Mouse (Mus musculus): ENCODE data around the gene Pkn1.

The Pkn1 gene

GRCm38 (mm10) chr8:83714676-83715030 is 15.7 kb upstream of the Pkn1 start:
- peaks cover under 1% of the 10 kb centered on the region; the same call in 1 of the 2 replicates for H3K36me3 ChIP-seq (ENCODE audit: control insufficient read depth, insufficient read depth, low read length, poor library complexity, severe bottlenecking)
- DNase-seq (ENCODE audit: low read depth, low spot score) = no peak
- H3K27me3 ChIP-seq (ENCODE audit: control insufficient read depth, insufficient read depth, low read length, poor library complexity, severe bottlenecking) = no peaks in the 10 kb centered on the region

- no peak for DNase-seq (ENCODE audit: low read depth, low spot score)
- H3K27me3 ChIP-seq (ENCODE audit: control insufficient read depth, insufficient read depth, low read length, poor library complexity, severe bottlenecking) = no peaks in the 10 kb centered on the region
- H3K36me3 ChIP-seq (ENCODE audit: control insufficient read depth, insufficient read depth, low read length, poor library complexity, severe bottlenecking) = no peaks in the 10 kb centered on the region
These were observed 8.6 kb upstream of the Pkn1 start for GRCm38 (mm10) chr8:83707554-83707953.

- DNase-seq (ENCODE audit: low read depth, low spot score) = no peak
- H3K27me3 ChIP-seq (ENCODE audit: control insufficient read depth, insufficient read depth, low read length, poor library complexity, severe bottlenecking) = no peaks in the 10 kb centered on the region
- no peaks in the 10 kb centered on the region for H3K36me3 ChIP-seq (ENCODE audit: control insufficient read depth, insufficient read depth, low read length, poor library complexity, severe bottlenecking)
These were observed 7.4 kb upstream of the Pkn1 start for GRCm38 (mm10) chr8:83706411-83706810.

- DNase-seq (ENCODE audit: low read depth, low spot score) = no peak
- H3K36me3 ChIP-seq (ENCODE audit: control insufficient read depth, insufficient read depth, low read length, poor library complexity, severe bottlenecking) = no peaks in the 10 kb centered on the region
- no peaks in the 10 kb centered on the region for H3K27me3 ChIP-seq (ENCODE audit: control insufficient read depth, insufficient read depth, low read length, poor library complexity, severe bottlenecking)
These were observed 4.4 kb upstream of the Pkn1 start for GRCm38 (mm10) chr8:83703426-83703825.

- no peak for DNase-seq (ENCODE audit: low read depth, low spot score)
- no peaks in the 10 kb centered on the region for H3K36me3 ChIP-seq (ENCODE audit: control insufficient read depth, insufficient read depth, low read length, poor library complexity, severe bottlenecking)
These were observed 1.6 kb upstream of the Pkn1 start for GRCm38 (mm10) chr8:83700423-83701085.

GRCm38 (mm10) chr8:83699566-83699965 is 587 bp upstream of the Pkn1 start:
- Histone ChIP-seq H3K36me3 (ENCODE audit: control insufficient read depth, insufficient read depth, low read length, poor library complexity, severe bottlenecking) (no peaks in the 10 kb centered on the region), H3K27me3 (ENCODE audit: control insufficient read depth, insufficient read depth, low read length, poor library complexity, severe bottlenecking) (no peaks in the 10 kb centered on the region)
- DNase-seq (ENCODE audit: low read depth, low spot score) = peak; percentile 73

More at GRCm38 (mm10) chr8:83700423-83701085, 1.6 kb upstream of the Pkn1 start:
- H3K27me3 ChIP-seq (ENCODE audit: control insufficient read depth, insufficient read depth, low read length, poor library complexity, severe bottlenecking) = no peaks in the 10 kb centered on the region

GRCm38 (mm10) chr8:83698291-83698660 is 703 bp downstream of the Pkn1 start:
- no peaks in the 10 kb centered on the region for H3K36me3 ChIP-seq (ENCODE audit: control insufficient read depth, insufficient read depth, low read length, poor library complexity, severe bottlenecking)

GRCm38 (mm10) chr8:83697374-83698220 is 1.4 kb downstream of the Pkn1 start:
- H3K27me3 ChIP-seq (ENCODE audit: control insufficient read depth, insufficient read depth, low read length, poor library complexity, severe bottlenecking) = no peaks in the 10 kb centered on the region
- no peak for DNase-seq (ENCODE audit: low read depth, low spot score)
- H3K36me3 ChIP-seq (ENCODE audit: control insufficient read depth, insufficient read depth, low read length, poor library complexity, severe bottlenecking) = no peaks in the 10 kb centered on the region

More at GRCm38 (mm10) chr8:83698291-83698660, 703 bp downstream of the Pkn1 start:
- no peaks in the 10 kb centered on the region for H3K27me3 ChIP-seq (ENCODE audit: control insufficient read depth, insufficient read depth, low read length, poor library complexity, severe bottlenecking)
- peak; percentile 93 for DNase-seq (ENCODE audit: low read depth, low spot score)

- peak; percentile 72 for DNase-seq (ENCODE audit: low read depth, low spot score)
These were observed 3.5 kb downstream of the Pkn1 start for GRCm38 (mm10) chr8:83695351-83696106.

GRCm38 (mm10) chr8:83694369-83695160 is 4.4 kb downstream of the Pkn1 start:
- H3K36me3 ChIP-seq (ENCODE audit: control insufficient read depth, insufficient read depth, low read length, poor library complexity, severe bottlenecking) = peaks cover 11% of the 10 kb centered on the region; the same call in 1 of the 2 replicates
- DNase-seq (ENCODE audit: low read depth, low spot score) = no peak

More at GRCm38 (mm10) chr8:83695351-83696106, 3.5 kb downstream of the Pkn1 start:
- Histone ChIP-seq H3K27me3 (ENCODE audit: control insufficient read depth, insufficient read depth, low read length, poor library complexity, severe bottlenecking) (no peaks in the 10 kb centered on the region), H3K36me3 (ENCODE audit: control insufficient read depth, insufficient read depth, low read length, poor library complexity, severe bottlenecking) (peaks cover 8% of the 10 kb centered on the region; the same call in 1 of the 2 replicates)

GRCm38 (mm10) chr8:83693609-83694236 is 5.3 kb downstream of the Pkn1 start:
- Histone ChIP-seq H3K36me3 (ENCODE audit: control insufficient read depth, insufficient read depth, low read length, poor library complexity, severe bottlenecking) (peaks cover 11% of the 10 kb centered on the region; the same call in 1 of the 2 replicates), H3K27me3 (ENCODE audit: control insufficient read depth, insufficient read depth, low read length, poor library complexity, severe bottlenecking) (no peaks in the 10 kb centered on the region)
- peak; percentile 28 for DNase-seq (ENCODE audit: low read depth, low spot score)

More at GRCm38 (mm10) chr8:83694369-83695160, 4.4 kb downstream of the Pkn1 start:
- no peaks in the 10 kb centered on the region for H3K27me3 ChIP-seq (ENCODE audit: control insufficient read depth, insufficient read depth, low read length, poor library complexity, severe bottlenecking)

GRCm38 (mm10) chr8:83689264-83689663 is 9.7 kb downstream of the Pkn1 start:
- no peak for DNase-seq (ENCODE audit: low read depth, low spot score)
- H3K27me3 ChIP-seq (ENCODE audit: control insufficient read depth, insufficient read depth, low read length, poor library complexity, severe bottlenecking) = no peaks in the 10 kb centered on the region
- peaks cover 16% of the 10 kb centered on the region for H3K36me3 ChIP-seq (ENCODE audit: control insufficient read depth, insufficient read depth, low read length, poor library complexity, severe bottlenecking)

- no peak for DNase-seq (ENCODE audit: low read depth, low spot score)
- Histone ChIP-seq H3K36me3 (ENCODE audit: control insufficient read depth, insufficient read depth, low read length, poor library complexity, severe bottlenecking) (peaks cover 21% of the 10 kb centered on the region), H3K27me3 (ENCODE audit: control insufficient read depth, insufficient read depth, low read length, poor library complexity, severe bottlenecking) (no peaks in the 10 kb centered on the region)
These were observed 14.5 kb downstream of the Pkn1 start for GRCm38 (mm10) chr8:83684517-83684916.

GRCm38 (mm10) chr8:83681099-83681498 is 17.9 kb downstream of the Pkn1 start:
- Histone ChIP-seq H3K27me3 (ENCODE audit: control insufficient read depth, insufficient read depth, low read length, poor library complexity, severe bottlenecking) (no peaks in the 10 kb centered on the region), H3K36me3 (ENCODE audit: control insufficient read depth, insufficient read depth, low read length, poor library complexity, severe bottlenecking) (peaks cover 29% of the 10 kb centered on the region)
- DNase-seq (ENCODE audit: low read depth, low spot score) = no peak
